Mouse (Mus musculus) C2C12 (cell line): ENCODE measurements around the gene Kalrn. TPM values are rescaled to one million over a fixed set of nuclear protein-coding genes. Genes with fewer than 3 reads are reported as not detected.

Experiments
- H3K27me3 ChIP-seq: one replicate; pipeline ENCODE4 v1.6.1; 2011; ENCODE audit not compliant: control insufficient read depth, insufficient read depth, insufficient read length
- H3K36me3 ChIP-seq: one replicate; pipeline ENCODE4 v1.6.1; 2011; ENCODE audit not compliant: control insufficient read depth, insufficient read depth
- H3K4me3 ChIP-seq: one replicate; pipeline ENCODE4 v1.5.1; 2011; ENCODE audit warnings: mild to moderate bottlenecking, control low read depth; ENCODE audit not compliant: poor library complexity, insufficient read depth, severe bottlenecking
- H3K79me2 ChIP-seq: one replicate; pipeline ENCODE4 v1.6.1; 2011; ENCODE audit not compliant: control insufficient read depth, insufficient read depth
- H3K79me3 ChIP-seq: one replicate; pipeline ENCODE4 v1.6.1; 2011; ENCODE audit warnings: low read depth, control low read depth
- H3ac ChIP-seq: one replicate; pipeline ENCODE3; 2011; ENCODE audit warnings: low read depth; ENCODE audit not compliant: control insufficient read depth, insufficient read length
- CEBPB ChIP-seq: IDR thresholded peaks from one replicate; pipeline ENCODE4 v1.6.1; 2011; ENCODE audit warnings: low read depth, mild to moderate bottlenecking, control low read depth, moderate library complexity
- CTCF ChIP-seq: IDR thresholded peaks from one replicate; pipeline ENCODE4 v1.5.1; 2011; ENCODE audit not compliant: control insufficient read depth, insufficient read depth, insufficient read length
- FOSL1 ChIP-seq: IDR thresholded peaks from one replicate; pipeline ENCODE4 v1.8.0; 2011; ENCODE audit warnings: mild to moderate bottlenecking, low read length; ENCODE audit not compliant: poor library complexity, insufficient read depth, severe bottlenecking
- MAX ChIP-seq: IDR thresholded peaks from one replicate; pipeline ENCODE4 v1.6.1; 2011; ENCODE audit warnings: mild to moderate bottlenecking, control low read depth
- MYOD1 ChIP-seq: IDR thresholded peaks from one replicate; pipeline ENCODE4 v1.6.1; 2011; ENCODE audit warnings: low read depth; ENCODE audit not compliant: control insufficient read depth, insufficient read length
- MYOG ChIP-seq: IDR thresholded peaks from one replicate; pipeline ENCODE4 v1.6.1; 2011; ENCODE audit not compliant: control insufficient read depth, insufficient read length; ENCODE audit errors: extremely low read depth
- USF1 ChIP-seq: IDR thresholded peaks from one replicate; pipeline ENCODE4 v1.6.1; 2011; ENCODE audit warnings: low read depth, mild to moderate bottlenecking, control low read depth, moderate library complexity
- polyA plus RNA-seq: library from polyadenylated mRNA; unstranded; fragments of >200 nt; fragmentation: generic; extraction: Trizol; gene quantifications from one replicate; pipeline ENCODE4 v1.2.1, GENCODE M21; 2012; ENCODE audit warnings: missing spikeins

Gene Kalrn
- polyA plus RNA-seq, 1 experiment, result 8.6 TPM

- TF ChIP-seq USF1 (no peak), CTCF (no peak), MYOD1 (no peak), MAX (no peak), FOSL1 (no peak), MYOG (no peak), CEBPB (no peak)
- Histone ChIP-seq H3K27me3 (no peaks in the 10 kb centered on the region), H3ac (no peak overlapping the region), H3K36me3 (no peaks in the 10 kb centered on the region), H3K79me3 (no peaks in the 10 kb centered on the region), H3K4me3 (no peak overlapping the region), H3K79me2 (no peaks in the 10 kb centered on the region)
These were observed 530.1 kb downstream of the Kalrn start for GRCm38 (mm10) chr16:34043048-34043795.

GRCm38 (mm10) chr16:34042586-34042985, 530.7 kb downstream of the Kalrn start:
- no peak for TF ChIP-seq USF1
- TF ChIP-seq CTCF, result no peak
- no peak for TF ChIP-seq FOSL1
- TF ChIP-seq CEBPB, result no peak
- no peak for TF ChIP-seq MAX
- TF ChIP-seq MYOG, result no peak
- TF ChIP-seq MYOD1, result no peak
- H3K79me2 ChIP-seq, result no peaks in the 10 kb centered on the region
- no peaks in the 10 kb centered on the region for H3K27me3 ChIP-seq
- H3K36me3 ChIP-seq, result no peaks in the 10 kb centered on the region
- no peaks in the 10 kb centered on the region for H3K79me3 ChIP-seq
- H3ac ChIP-seq, result no peak overlapping the region
- H3K4me3 ChIP-seq, result no peak overlapping the region

- Histone ChIP-seq H3K79me3 (no peaks in the 10 kb centered on the region), H3ac (no peak overlapping the region), H3K27me3 (no peaks in the 10 kb centered on the region), H3K36me3 (no peaks in the 10 kb centered on the region), H3K4me3 (no peak overlapping the region), H3K79me2 (no peaks in the 10 kb centered on the region)
- TF ChIP-seq USF1, result no peak
These were observed 533.1 kb downstream of the Kalrn start for GRCm38 (mm10) chr16:34040276-34040675.

- no peak for TF ChIP-seq USF1
- no peak for TF ChIP-seq MAX
- TF ChIP-seq MYOD1, result no peak
- no peak for TF ChIP-seq CTCF
- TF ChIP-seq MYOG, result no peak
- TF ChIP-seq FOSL1, result no peak
- no peak for TF ChIP-seq CEBPB
- Histone ChIP-seq H3K4me3 (no peak overlapping the region), H3K27me3 (no peaks in the 10 kb centered on the region)
These were observed 533.6 kb downstream of the Kalrn start for GRCm38 (mm10) chr16:34039736-34040135.

GRCm38 (mm10) chr16:34036327-34037047, 536.8 kb downstream of the Kalrn start:
- Histone ChIP-seq H3K79me3 (no peaks in the 10 kb centered on the region), H3K36me3 (no peaks in the 10 kb centered on the region), H3ac (no peak overlapping the region), H3K79me2 (no peaks in the 10 kb centered on the region), H3K4me3 (no peak overlapping the region), H3K27me3 (no peaks in the 10 kb centered on the region)
- TF ChIP-seq USF1 (no peak), MYOD1 (no peak), CTCF (no peak), CEBPB (no peak), FOSL1 (no peak), MAX (no peak), MYOG (no peak)

More at GRCm38 (mm10) chr16:34039736-34040135, 533.6 kb downstream of the Kalrn start:
- no peaks in the 10 kb centered on the region for H3K79me3 ChIP-seq
- H3K36me3 ChIP-seq, result no peaks in the 10 kb centered on the region
- H3ac ChIP-seq, result no peak overlapping the region
- H3K79me2 ChIP-seq, result no peaks in the 10 kb centered on the region

- Histone ChIP-seq H3K36me3 (no peaks in the 10 kb centered on the region), H3K4me3 (no peak overlapping the region), H3ac (no peak overlapping the region), H3K27me3 (no peaks in the 10 kb centered on the region), H3K79me2 (no peaks in the 10 kb centered on the region), H3K79me3 (no peaks in the 10 kb centered on the region)
- TF ChIP-seq MAX, result no peak
- no peak for TF ChIP-seq CEBPB
These were observed 537.6 kb downstream of the Kalrn start for GRCm38 (mm10) chr16:34035780-34036179.
